Mouse (Mus musculus) kidney, postnatal 0 days (tissue): ENCODE results near the gene Cd300c2. TPM values are rescaled to one million over a fixed set of nuclear protein-coding genes. Genes with fewer than 3 reads are reported as not detected.
"Not testable (repeated sequence)": the region's sequence is repeated elsewhere in the genome, so short reads cannot be mapped to it uniquely, and the experiment has no call there.

Experiments
- ATAC-seq: fragments of 200-750 bp; cut with Nextera tagmentation; replicated peaks from 2 replicates; pipeline ENCODE4 v1.8.0; 2017; ENCODE audit warnings: low read depth, moderate number of reproducible peaks, moderate TSS enrichment, moderate library complexity; ENCODE audit not compliant: low FRiP score
- DNase-seq: peaks from one replicate; pipeline ENCODE4 v3.0.0-alpha.2; 2016; ENCODE audit warnings: low spot score
- H3K27ac ChIP-seq: fragments of 300-500 bp; sonication (generic); 2 replicates; pipeline ENCODE4 v1.5.1; 2014; ENCODE audit warnings: mild to moderate bottlenecking
- H3K27me3 ChIP-seq: fragments of 300-500 bp; sonication (generic); 2 replicates; pipeline ENCODE4 v1.6.1; 2014; ENCODE audit warnings: low read length, mixed read lengths; ENCODE audit not compliant: insufficient read depth
- H3K36me3 ChIP-seq: fragments of 300-500 bp; sonication (generic); 2 replicates; pipeline ENCODE4 v1.6.1; 2014; ENCODE audit warnings: low read length, mixed read lengths; ENCODE audit not compliant: insufficient read depth
- H3K4me1 ChIP-seq: fragments of 300-500 bp; sonication (generic); replicated peaks from 2 replicates; pipeline ENCODE4 v1.6.1; 2014; ENCODE audit warnings: antibody characterized with exemption, low read length, mixed read lengths; ENCODE audit not compliant: insufficient read depth
- H3K4me2 ChIP-seq: fragments of 300-500 bp; sonication (generic); 2 replicates; pipeline ENCODE4 v1.6.1; 2014; ENCODE audit warnings: mild to moderate bottlenecking, low read length, moderate library complexity, mixed read lengths
- H3K4me3 ChIP-seq: fragments of 300-500 bp; sonication (generic); replicated peaks from 2 replicates; pipeline ENCODE4 v1.5.1; 2014; ENCODE audit warnings: low read depth, low read length
- H3K9ac ChIP-seq: fragments of 300-500 bp; sonication (generic); 2 replicates; pipeline ENCODE4 v1.6.1; 2014; ENCODE audit warnings: low read depth, low read length
- H3K9me3 ChIP-seq: fragments of 300-500 bp; sonication (generic); replicated peaks from 2 replicates; pipeline ENCODE4 v1.6.1; 2016; ENCODE audit warnings: low read length, inconsistent platforms, mixed read lengths
- CTCF ChIP-seq: IDR thresholded peaks from 2 replicates; pipeline ENCODE4 v1.5.1; 2016; ENCODE audit warnings: antibody characterized with exemption, low read depth, mild to moderate bottlenecking, moderate library complexity
- WGBS: fragments of 180-500 bp; shearing (Covaris S2); extraction: QIAGEN DNeasy Blood & Tissue Kit; methylation state at CpG from one replicate; pipeline ENCODE4 v1.1.7; 2014; 5-methylcytosine and 5-hydroxymethylcytosine counted together
- polyA plus RNA-seq: library from polyadenylated mRNA; unstranded; fragments of >200 nt; fragmentation: Nextera tagmentation; extraction: Ambion mirVana; gene quantifications from 2 replicates; pipeline ENCODE4 v1.2.1, GENCODE M21; 2015

Cd300c2 gene
- polyA plus RNA-seq = 3.6 and 3.7 TPM in 2 replicates

- Histone ChIP-seq H3K9me3 (no peaks in the 10 kb centered on the region), H3K4me2 (no peak within 1 kb of the TSS), H3K27ac (no peak within 1 kb of the TSS), H3K9ac (no peak within 1 kb of the TSS), H3K4me1 (no peaks in the 10 kb centered on the region), H3K4me3 (no peak within 1 kb of the TSS), H3K27me3 (no peaks in the 10 kb centered on the region), H3K36me3 (no peaks in the 10 kb centered on the region)
- ATAC-seq (no peak), DNase-seq (no peak)
- TF ChIP-seq CTCF = no peak
- WGBS = 77% methylated on average over 7 of the region's 7 CpGs
Measured at GRCm38 (mm10) chr11:115001474-115002040, at the start of gene Cd300c2. Gene Cd300c2 (minus strand): TSS chr11:115001880.

GRCm38 (mm10) chr11:115049282-115049895 is 47.7 kb upstream of the Cd300c2 start:
- ATAC-seq (no peak), DNase-seq (peak; percentile 26)
- H3K9me3 ChIP-seq = no peaks in the 10 kb centered on the region
- no peaks in the 10 kb centered on the region for H3K36me3 ChIP-seq
- TF ChIP-seq CTCF = peak; percentile 36; the same call in 1 of the 2 replicates
- H3K27me3 ChIP-seq = no peaks in the 10 kb centered on the region
- H3K9ac ChIP-seq = no peak overlapping the region
- H3K4me1 ChIP-seq = no peaks in the 10 kb centered on the region
- H3K4me3 ChIP-seq = no peak overlapping the region
- no peak overlapping the region for H3K4me2 ChIP-seq
- H3K27ac ChIP-seq = no peak overlapping the region
- 35% methylated on average over 3 of the region's 3 CpGs for WGBS

GRCm38 (mm10) chr11:115048259-115048658 is 46.6 kb upstream of the Cd300c2 start, which contains the start of gene Cd300ld3:
Gene Cd300ld3 (minus strand): TSS chr11:115048409.
- Histone ChIP-seq H3K4me3 (no peak within 1 kb of the TSS), H3K36me3 (no peaks in the 10 kb centered on the region), H3K4me2 (no peak within 1 kb of the TSS), H3K27me3 (no peaks in the 10 kb centered on the region), H3K4me1 (no peaks in the 10 kb centered on the region), H3K27ac (no peak within 1 kb of the TSS), H3K9me3 (no peaks in the 10 kb centered on the region), H3K9ac (no peak within 1 kb of the TSS)
- DNase-seq (no peak), ATAC-seq (no peak)
- 69% methylated on average over 2 of the region's 2 CpGs for WGBS
- no peak for TF ChIP-seq CTCF

- not testable (repeated sequence) for H3K4me3 ChIP-seq, H3K4me1 ChIP-seq, ATAC-seq, H3K9ac ChIP-seq, H3K4me2 ChIP-seq, DNase-seq, H3K36me3 ChIP-seq, H3K27me3 ChIP-seq, H3K9me3 ChIP-seq, H3K27ac ChIP-seq
- WGBS = no CpG with 5 or more reads among the region's 6 CpGs
Measured at GRCm38 (mm10) chr11:115037669-115038068, 36.0 kb upstream of the Cd300c2 start, which contains the start of gene Cd300ld5. Gene Cd300ld5 (minus strand): TSS chr11:115037769.

DNA sequence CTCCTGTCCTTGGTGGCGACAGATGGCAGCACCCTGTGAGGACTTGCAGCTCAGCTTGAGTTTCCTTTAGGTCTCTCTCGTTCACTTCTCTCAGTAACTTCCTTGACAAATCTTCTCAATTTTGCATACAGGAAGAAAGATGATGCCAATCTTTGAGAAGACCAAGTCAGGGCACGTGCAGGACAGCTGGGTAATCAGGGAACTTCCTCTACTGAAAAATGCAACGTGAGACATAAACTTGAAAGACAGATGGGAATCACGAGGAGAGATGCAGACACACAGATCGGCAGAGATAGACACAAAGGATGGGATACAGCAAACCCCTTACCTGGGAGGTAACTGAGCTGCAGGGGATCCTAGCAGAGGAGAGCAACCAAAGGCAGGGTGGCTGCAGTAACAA is 25.2 kb upstream of the Cd300c2 start, which contains the start of gene Cd300ld4:
Cd300ld4 (minus strand) TSS at position 101 of the 400 bp plus-strand sequence.
- WGBS = no CpG with 5 or more reads among the region's 6 CpGs
- H3K36me3 ChIP-seq, H3K27me3 ChIP-seq, H3K4me2 ChIP-seq, H3K9ac ChIP-seq, H3K9me3 ChIP-seq, ATAC-seq, DNase-seq, H3K27ac ChIP-seq, H3K4me1 ChIP-seq, H3K4me3 ChIP-seq: not testable (repeated sequence)

DNA sequence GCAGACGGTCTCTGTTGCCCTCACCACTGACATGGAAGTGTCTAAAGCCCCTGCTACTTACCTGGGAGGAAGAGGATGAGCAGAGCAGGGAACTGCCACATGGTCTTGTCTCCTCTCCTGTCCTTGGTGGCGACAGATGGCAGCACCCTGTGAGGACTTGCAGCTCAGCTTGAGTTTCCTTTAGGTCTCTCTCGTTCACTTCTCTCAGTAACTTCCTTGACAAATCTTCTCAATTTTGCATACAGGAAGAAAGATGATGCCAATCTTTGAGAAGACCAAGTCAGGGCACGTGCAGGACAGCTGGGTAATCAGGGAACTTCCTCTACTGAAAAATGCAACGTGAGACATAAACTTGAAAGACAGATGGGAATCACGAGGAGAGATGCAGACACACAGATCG is 14.4 kb upstream of the Cd300c2 start, which contains the start of gene Cd300ld2:
Cd300ld2 (minus strand) TSS at position 101 of the 400 bp plus-strand sequence.
- not testable (repeated sequence) for ATAC-seq, H3K36me3 ChIP-seq, DNase-seq, H3K9me3 ChIP-seq, H3K4me3 ChIP-seq, H3K27ac ChIP-seq, H3K27me3 ChIP-seq, H3K4me2 ChIP-seq, H3K9ac ChIP-seq, H3K4me1 ChIP-seq
- no CpG with 5 or more reads among the region's 7 CpGs for WGBS
